Mouse (Mus musculus): ENCODE data around the gene Ptgfr. TPM values are rescaled to one million over a fixed set of nuclear protein-coding genes. Genes with fewer than 3 reads are reported as not detected.

The Ptgfr gene
- polyA plus RNA-seq, 1 experiment, result 10.6 TPM

- peak; percentile 52; the same call in 1 of the 2 replicates for TF ChIP-seq CTCF (IDR thresholded peaks at IDR 0.05; ENCODE audit: borderline replicate concordance, insufficient read depth, low read length)
- TF ChIP-seq POLR2A (IDR thresholded peaks at IDR 0.05; ENCODE audit: low read depth, low read length), result no peak
- Histone ChIP-seq H3K27ac (ENCODE audit: insufficient read depth, low read length) (no peak overlapping the region), H3K4me3 (ENCODE audit: insufficient read depth, low read length) (no peak overlapping the region), H3K4me1 (ENCODE audit: control insufficient read depth, insufficient read depth, low read length) (no peaks in the 10 kb centered on the region)
These were observed 66.4 kb downstream of the Ptgfr start for GRCm38 (mm10) chr3:151771074-151771473.

DNA sequence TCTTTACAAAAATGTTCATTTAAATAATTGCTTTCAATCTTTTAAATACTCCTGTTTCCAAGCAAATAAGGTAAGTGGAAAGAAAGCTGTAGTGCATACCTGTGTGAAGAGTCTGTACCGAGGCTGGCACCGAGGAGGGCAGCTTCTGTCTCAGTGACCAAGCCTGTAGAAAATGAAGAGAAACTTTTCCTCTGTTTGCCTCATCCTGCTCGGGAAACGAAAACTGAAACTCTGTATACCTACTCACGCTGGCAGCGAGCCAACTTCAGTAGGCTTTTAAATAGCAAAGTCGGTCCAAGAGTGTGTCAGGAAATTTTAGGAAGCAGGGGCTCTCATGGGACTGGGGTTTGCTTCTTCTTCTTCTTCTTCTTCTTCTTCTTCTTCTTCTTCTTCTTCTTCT is 87.7 kb downstream of the Ptgfr start, which contains the start of gene Ifi44:
TSS of gene Ifi44 (minus strand) at position 224 of the 400 bp plus-strand sequence.
- Histone ChIP-seq H3K4me1 (ENCODE audit: control insufficient read depth, insufficient read depth, low read length) (no peaks in the 10 kb centered on the region), H3K27ac (ENCODE audit: insufficient read depth, low read length) (no peak within 1 kb of the TSS), H3K4me3 (ENCODE audit: insufficient read depth, low read length) (peak within 1 kb of the TSS; percentile 18; the same call in 1 of the 2 replicates)
- TF ChIP-seq POLR2A (IDR thresholded peaks at IDR 0.05; ENCODE audit: low read depth, low read length), result no peak
- no peak for TF ChIP-seq CTCF (IDR thresholded peaks at IDR 0.05; ENCODE audit: borderline replicate concordance, insufficient read depth, low read length)

GRCm38 (mm10) chr3:151748514-151748913 is 88.9 kb downstream of the Ptgfr start:
- Histone ChIP-seq H3K4me3 (ENCODE audit: insufficient read depth, low read length) (no peak overlapping the region), H3K27ac (ENCODE audit: insufficient read depth, low read length) (no peak overlapping the region), H3K4me1 (ENCODE audit: control insufficient read depth, insufficient read depth, low read length) (no peaks in the 10 kb centered on the region)
- TF ChIP-seq POLR2A (IDR thresholded peaks at IDR 0.05; ENCODE audit: low read depth, low read length), result no peak
- TF ChIP-seq CTCF (IDR thresholded peaks at IDR 0.05; ENCODE audit: borderline replicate concordance, insufficient read depth, low read length), result no peak

Other genes with a start within 250 kb of the Ptgfr start
- gene Ifi44, start 87.7 kb downstream of the Ptgfr start, polyA plus RNA-seq (2011; ENCODE audit: insufficient read length, low read depth, missing spikeins), result 6.3 and 10.4 TPM in 2 replicates
- gene Ifi44l, start 74.7 kb downstream of the Ptgfr start, polyA plus RNA-seq (2011; ENCODE audit: insufficient read length, low read depth, missing spikeins), result not detected in 2 replicates